Mouse (Mus musculus): ENCODE measurements around the gene Rnf113a1. TPM values are rescaled to one million over a fixed set of nuclear protein-coding genes. Genes with fewer than 3 reads are reported as not detected.
"Not testable (repeated sequence)": the region's sequence is repeated elsewhere in the genome, so short reads cannot be mapped to it uniquely, and the experiment has no call there.

The Rnf113a1 gene
- total RNA-seq (2022): 1 to 10 TPM; 6.7 to 8.2 (median 7.6) TPM

DNA sequence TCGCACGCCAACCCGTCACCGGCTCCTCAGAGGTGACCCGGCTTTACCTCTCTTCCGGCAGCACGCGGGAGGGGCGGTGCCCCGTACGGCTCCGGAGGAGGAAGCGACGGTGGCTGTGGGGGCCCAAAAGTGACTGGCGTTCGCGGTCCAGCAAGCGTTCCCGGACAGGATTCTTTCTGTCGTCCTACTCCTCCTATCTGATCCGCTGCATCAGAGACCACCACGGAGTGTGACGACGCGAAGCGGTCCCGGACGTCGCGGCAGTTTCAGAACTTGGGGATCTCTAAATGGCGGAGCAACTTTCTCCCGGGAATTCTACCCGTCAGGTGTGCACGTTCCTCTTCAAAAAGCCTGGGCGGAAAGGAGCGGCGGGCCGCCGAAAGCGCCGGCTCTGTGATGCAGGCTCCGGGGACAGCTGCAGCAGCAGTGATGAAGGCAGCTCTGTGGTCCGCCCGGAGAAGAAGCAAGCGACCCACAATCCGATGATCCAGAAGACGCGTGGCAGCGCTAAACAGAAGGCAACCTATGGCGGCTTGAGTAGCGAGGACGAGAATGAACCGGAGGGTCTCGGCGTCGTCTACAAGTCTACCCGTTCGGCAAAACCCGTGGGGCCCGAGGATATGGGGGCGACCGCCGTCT, at the start of gene Rnf113a1, which contains the start of gene Ndufa1:
Gene Rnf113a1 (plus strand): TSS at position 141 of the 639 bp plus-strand sequence.
Gene Ndufa1 (minus strand): TSS at position 59 of the 639 bp plus-strand sequence.
- peak; percentile 68 to 76 for DNase-seq (ENCODE audit: low spot score in 2 of 2)

DNA sequence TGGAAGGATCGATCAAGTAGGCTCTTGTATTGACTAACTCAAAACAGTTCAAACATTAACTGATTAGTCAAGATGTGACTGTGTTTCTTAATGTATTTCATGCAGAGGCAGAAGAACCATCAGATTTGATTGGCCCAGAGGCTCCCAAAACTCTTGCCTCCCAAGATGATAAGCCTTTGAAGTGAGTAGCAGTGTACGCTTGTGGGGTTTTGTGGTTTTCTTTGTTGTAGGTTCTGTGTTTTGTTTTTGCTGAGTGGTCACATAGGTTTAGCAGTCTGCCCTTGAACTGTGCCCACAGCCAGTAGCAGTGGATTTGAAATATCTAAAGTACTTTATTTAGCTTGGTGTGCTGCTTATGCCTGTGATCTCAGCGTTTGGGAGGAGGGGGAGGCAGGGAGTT, 49.3 kb upstream of the Rnf113a1 start:
- no peak for DNase-seq (ENCODE audit: low spot score in 2 of 2)

DNA sequence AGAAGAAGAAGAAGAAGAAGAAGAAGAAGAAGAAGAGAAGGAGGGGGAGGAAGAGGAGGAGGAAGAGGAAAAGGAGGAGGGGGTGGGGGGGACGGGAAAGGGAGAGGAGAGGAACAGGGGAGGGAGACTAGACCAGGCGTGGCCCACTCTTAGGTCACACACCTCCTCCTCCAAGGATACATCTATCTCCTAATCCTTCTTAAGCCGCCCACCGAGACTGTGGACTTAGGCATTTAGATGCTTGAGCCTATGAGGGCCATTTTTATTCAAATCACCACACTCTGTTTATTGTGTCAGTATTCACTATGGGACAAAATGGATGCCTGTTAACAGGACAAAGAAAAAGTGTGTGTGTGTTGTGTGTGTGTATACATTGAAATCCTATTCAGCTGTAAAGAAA, 46.5 kb upstream of the Rnf113a1 start:
- DNase-seq (ENCODE audit: low spot score in 2 of 2): not testable (repeated sequence)

DNA sequence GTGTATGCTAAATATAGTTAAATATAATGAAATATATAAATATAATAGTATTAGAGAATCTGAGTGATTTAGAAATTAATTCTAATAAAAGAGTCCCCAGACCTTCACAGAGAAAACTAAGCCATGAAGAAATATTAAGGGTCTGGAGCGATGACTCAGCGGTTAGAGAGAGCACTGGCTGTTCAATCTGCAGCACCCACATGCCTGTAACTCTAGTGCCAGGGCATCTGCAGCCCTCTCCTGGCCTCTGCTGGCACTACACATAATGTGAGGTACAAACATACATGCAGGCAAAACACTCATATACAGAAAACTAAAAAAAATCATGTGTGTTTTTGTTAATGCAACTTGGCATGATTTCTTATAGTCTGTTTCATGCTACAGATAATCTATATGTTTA, 46.1 kb upstream of the Rnf113a1 start:
- no peak for DNase-seq (ENCODE audit: low spot score in 2 of 2)

DNA sequence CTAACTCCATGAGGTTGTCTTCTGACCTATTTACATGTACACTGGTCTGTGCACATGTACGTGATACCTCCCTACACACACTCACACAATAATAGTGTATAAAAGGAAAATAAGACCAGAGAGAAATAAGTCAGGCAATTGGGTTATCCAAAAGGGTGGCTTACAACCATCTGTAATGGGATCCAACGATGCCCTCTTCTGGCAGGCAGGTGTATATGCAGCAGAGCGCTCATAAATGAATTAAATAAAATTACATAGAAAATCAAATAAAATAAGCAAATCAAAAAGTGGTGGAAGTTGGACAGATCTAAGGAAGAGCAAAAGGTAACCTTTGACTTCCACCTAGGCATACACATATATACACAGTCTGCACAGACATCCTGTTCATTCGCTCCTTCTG, 33.2 kb upstream of the Rnf113a1 start:
- DNase-seq (ENCODE audit: low spot score in 2 of 2): no peak

DNA sequence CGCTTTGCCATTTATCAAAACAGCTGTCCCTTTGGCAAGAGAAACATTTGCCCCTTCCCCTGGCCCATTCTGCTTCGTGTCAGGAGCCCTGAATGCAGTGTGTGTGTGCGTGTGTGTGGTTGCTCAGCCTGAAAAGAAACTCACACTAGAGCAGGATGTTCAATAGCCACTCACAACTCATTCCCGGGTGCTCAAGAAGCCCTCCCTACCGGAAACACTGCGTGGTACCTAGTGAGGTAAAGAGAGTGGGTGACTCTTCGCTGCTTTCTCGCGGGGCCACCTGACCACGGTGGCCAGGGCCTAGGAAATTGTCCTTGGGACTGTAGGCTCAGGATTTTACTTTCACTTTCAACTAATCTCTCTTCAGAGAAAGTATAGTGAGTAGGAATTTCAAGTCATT, 29.9 kb upstream of the Rnf113a1 start:
- no peak for DNase-seq (ENCODE audit: low spot score in 2 of 2)

DNA sequence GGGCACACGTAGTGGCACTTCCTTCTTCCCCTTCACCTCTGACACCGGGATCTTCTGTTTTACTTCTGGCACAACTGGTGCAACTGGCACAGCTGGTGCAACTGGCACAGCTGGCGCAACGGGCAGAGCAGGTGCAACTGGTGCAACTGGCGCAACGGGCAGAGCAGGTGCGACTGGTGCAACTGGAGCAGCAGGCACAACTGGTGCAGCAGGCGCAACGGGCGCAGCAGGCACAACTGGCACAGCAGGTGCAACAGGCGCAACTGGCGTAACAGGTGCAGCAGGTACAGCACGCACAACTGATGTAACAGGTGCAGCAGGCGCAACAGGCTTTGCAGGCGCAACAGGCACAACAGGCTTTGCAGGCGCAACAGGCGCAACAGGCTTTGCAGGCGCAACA, 27.9 kb upstream of the Rnf113a1 start:
- no peak for DNase-seq (ENCODE audit: low spot score in 2 of 2)

DNA sequence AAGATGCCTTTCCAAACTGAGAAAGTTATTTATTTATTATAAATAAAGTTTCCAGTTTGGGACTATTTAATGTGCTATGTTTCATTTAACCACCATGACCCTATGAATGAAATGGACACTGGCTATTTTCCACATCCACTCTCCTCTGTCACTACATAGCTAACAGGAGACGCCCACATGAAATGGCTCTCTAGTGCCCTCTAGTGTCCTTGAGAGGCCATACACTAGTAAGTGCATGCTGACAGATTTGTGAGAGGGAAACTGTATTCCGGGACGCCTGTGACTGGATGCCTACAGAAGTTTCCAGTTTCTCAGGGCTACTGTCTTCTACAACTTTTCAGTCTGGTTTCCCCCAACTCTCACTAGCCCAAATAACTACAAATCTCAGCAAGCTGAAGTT, 24.0 kb upstream of the Rnf113a1 start:
- DNase-seq (ENCODE audit: low spot score in 2 of 2): no peak

DNA sequence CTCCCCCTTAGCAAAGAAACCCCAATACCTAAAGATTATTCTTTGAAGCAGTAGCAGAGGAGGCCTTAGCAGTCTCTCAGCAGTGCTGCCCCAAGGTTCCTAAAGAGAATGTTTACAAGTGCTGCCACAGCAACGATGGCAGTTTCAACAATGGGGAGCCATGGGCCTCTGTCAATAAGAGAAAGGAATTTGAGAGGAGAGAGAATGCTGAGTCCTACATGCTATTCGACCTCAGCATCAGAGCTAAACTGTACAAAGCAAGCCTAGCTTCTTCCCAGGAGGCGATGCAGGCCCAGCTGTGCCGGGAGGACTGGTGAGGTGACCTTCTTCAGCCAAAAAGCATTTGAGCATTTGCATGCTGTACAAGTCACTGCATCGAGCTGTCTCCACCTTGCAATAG, 22.3 kb upstream of the Rnf113a1 start, which contains the start of gene Akap14:
Gene Akap14 (minus strand): TSS at position 101 of the 400 bp plus-strand sequence.
- DNase-seq (ENCODE audit: low spot score in 2 of 2): no peak

DNA sequence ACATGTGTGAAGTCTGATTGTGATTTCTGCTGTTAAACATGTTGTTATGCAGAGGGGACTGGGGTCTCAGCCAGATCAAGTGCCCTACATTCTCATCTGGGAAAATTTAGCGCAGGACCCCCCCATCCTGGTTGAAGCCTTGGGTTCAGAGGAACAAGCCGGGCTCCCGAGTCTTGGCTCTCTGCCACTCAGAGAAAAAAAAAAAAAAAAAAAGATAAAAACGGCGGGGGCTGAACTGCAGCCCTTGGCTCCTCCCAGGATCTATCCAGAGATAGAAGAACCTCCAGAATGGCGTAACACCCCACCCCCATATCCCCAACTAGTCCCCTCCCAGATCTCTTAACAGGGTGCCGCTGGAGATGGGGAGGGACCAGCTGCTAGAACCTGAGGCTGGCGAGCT, 6.6 kb upstream of the Rnf113a1 start:
- DNase-seq (ENCODE audit: low spot score in 2 of 2): not testable (repeated sequence)

DNA sequence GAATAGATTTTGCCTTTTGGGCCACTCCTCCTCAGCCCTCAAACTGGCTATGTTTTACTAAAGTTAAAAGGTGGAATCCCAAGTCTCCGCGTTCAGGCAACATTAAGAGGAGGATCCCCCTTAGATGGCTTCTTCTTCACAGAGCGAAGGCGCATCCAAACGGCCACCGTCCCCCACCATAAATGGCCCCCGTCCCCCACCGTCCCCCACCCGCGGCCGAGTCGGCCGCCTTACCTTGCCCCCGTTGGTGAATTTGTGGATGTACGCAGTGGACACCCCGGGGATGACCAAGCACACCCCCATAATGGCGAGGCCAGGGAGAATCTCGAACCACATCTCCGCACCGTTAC, 315 bp upstream of the Rnf113a1 start:
- DNase-seq (ENCODE audit: low spot score in 2 of 2): peak in 1 of 2 experiments; percentile 2

DNA sequence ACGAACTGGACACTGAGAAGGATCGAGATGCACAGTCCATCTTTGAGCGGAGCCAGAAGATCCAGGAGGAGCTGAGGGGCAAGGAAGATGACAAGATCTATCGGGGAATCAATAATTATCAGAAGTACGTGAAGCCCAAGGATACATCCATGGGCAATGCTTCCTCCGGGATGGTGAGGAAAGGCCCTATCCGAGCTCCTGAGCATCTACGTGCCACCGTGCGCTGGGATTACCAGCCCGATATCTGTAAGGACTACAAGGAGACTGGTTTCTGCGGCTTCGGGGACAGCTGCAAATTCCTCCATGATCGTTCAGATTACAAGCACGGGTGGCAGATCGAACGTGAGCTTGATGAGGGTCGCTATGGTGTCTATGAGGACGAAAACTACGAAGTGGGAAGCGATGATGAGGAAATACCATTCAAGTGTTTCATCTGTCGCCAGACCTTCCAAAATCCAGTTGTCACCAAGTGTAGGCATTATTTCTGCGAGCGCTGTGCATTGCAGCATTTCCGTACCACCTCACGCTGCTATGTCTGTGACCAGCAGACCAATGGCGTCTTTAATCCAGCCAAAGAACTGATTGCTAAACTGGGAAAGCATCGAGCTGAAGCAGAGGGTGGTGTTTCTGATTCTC, 817 bp downstream of the Rnf113a1 start:
- peak in 1 of 2 experiments; percentile 15 for DNase-seq (ENCODE audit: low spot score in 2 of 2)

DNA sequence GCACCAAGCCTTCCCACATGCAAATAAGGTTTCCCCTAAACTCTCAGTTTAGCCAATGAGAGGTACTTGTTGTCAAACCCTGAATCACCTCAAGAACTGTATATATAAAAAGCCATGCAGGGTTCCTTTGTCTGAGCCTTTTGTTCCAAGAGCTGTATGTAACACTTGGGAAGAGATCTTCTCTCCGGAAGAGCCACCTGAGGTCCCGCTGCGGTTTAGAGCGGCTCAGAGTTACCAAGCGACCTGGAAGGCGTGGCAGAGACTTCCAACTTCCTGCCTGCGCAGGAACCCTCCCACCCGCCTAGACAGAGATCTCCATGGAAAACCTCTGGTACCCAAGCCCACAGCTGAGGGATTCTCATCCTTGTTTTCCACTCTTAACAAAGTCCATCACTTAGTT, 7.6 kb downstream of the Rnf113a1 start:
- no peak for DNase-seq (ENCODE audit: low spot score in 2 of 2)

DNA sequence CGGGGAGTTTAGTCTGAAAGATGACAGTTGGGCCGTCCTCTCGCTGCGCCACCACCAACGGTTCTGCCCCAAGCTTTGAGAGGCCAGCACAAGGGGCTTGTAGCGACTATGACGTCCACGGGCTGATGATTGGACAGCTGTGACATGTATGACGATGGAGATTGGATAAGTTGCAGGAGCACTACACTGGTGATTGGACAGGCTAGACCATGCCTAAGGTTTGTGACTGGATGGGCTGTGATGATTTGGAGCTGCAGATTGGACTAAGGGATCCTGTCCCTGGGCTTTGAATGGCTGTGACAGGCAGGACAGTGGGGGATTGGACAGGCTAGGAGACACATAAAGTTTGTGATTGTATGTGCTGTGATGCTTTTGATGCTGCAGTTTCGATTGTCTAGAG, 19.9 kb downstream of the Rnf113a1 start, which contains the start of gene Gm9:
Gene Gm9 (minus strand): TSS at position 101 of the 400 bp plus-strand sequence.
- DNase-seq (ENCODE audit: low spot score in 2 of 2): no peak

DNA sequence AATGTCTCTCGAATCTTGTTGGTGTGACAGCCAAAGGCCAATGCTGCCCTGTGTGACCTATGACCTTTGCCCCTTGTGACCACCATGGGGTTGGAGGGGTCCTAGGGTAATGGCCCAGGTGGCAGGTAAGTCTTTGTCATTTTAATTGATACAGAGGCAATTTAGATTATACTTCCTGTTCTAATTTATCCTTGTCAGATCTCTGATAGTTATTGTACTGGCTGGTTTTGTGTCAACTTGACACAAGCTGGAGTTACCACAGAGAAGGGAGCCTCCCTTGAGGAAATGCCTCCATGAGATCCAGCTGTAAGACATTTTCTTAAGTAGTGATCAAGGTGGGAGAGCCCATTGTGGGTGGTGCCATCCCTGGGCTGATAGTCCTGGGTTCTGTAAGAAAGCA, 31.1 kb downstream of the Rnf113a1 start, which contains the start of gene Rhox1:
Gene Rhox1 (minus strand): TSS at position 101 of the 400 bp plus-strand sequence.
- DNase-seq (ENCODE audit: low spot score in 2 of 2): not testable (repeated sequence)

Other genes with a start within 250 kb of the Rnf113a1 start
- 10 to 100 TPM; 58.3 to 63.0 (median 59.2) TPM for gene Sept6, start 199.5 kb upstream of the Rnf113a1 start, total RNA-seq (2022)
- gene Sowahd, start 142.4 kb upstream of the Rnf113a1 start, total RNA-seq (2022): not detected
- gene Rpl39, start 105.8 kb upstream of the Rnf113a1 start, total RNA-seq (2022): 100 to 1,000 TPM; 240 to 296 (median 268) TPM
- gene Upf3b, start 80.9 kb upstream of the Rnf113a1 start, total RNA-seq (2022): 10 to 100 TPM; 18.1 to 20.1 (median 19.6) TPM
- 10 to 100 TPM; 12.1 to 14.0 (median 12.6) TPM for gene Nkap, start 64.5 kb upstream of the Rnf113a1 start, total RNA-seq (2022)
- gene Akap14, start 22.4 kb upstream of the Rnf113a1 start, total RNA-seq (2022): under 1 TPM in 1 of 4 experiments, not detected in 3; 0.20 TPM
- gene Ndufa1, start 82 bp upstream of the Rnf113a1 start, total RNA-seq (2022): 100 to 1,000 TPM; 160 to 253 (median 215) TPM
- gene Gm9, start 19.8 kb downstream of the Rnf113a1 start, total RNA-seq (2022): not detected
- gene Rhox1, start 31.0 kb downstream of the Rnf113a1 start, total RNA-seq (2022): not detected
- not detected for gene Rhox2a, start 53.7 kb downstream of the Rnf113a1 start, total RNA-seq (2022)
- gene Rhox3a, start 58.7 kb downstream of the Rnf113a1 start, total RNA-seq (2022): not detected
- not detected for gene Rhox4a, start 74.1 kb downstream of the Rnf113a1 start, total RNA-seq (2022)
- gene Rhox3a2, start 188.8 kb downstream of the Rnf113a1 start, total RNA-seq (2022): not detected
- gene Rhox4a2, start 199.6 kb downstream of the Rnf113a1 start, total RNA-seq (2022): not detected
- gene Rhox2b, start 220.8 kb downstream of the Rnf113a1 start, total RNA-seq (2022): not detected
- not detected for gene Rhox4b, start 241.2 kb downstream of the Rnf113a1 start, total RNA-seq (2022)